Mouse (Mus musculus): ENCODE results near the gene Defa37.
"Not testable (repeated sequence)": the region's sequence is repeated elsewhere in the genome, so short reads cannot be mapped to it uniquely, and the experiment has no call there.

The Defa37 gene

GRCm38 (mm10) chr8:21565086-21565485 is at the start of gene Defa37:
Gene Defa37 (plus strand): TSS chr8:21565386.
- not testable (repeated sequence) for DNase-seq

GRCm38 (mm10) chr8:21528732-21529131 is 36.5 kb upstream of the Defa37 start, which contains the start of gene Defa32:
Gene Defa32 (plus strand): TSS chr8:21529032.
- not testable (repeated sequence) for DNase-seq

- DNase-seq: not testable (repeated sequence)
Measured at GRCm38 (mm10) chr8:21582706-21583105, 17.5 kb downstream of the Defa37 start, which contains the start of gene Defa28. Gene Defa28 (plus strand): TSS chr8:21583006.

- DNase-seq: not testable (repeated sequence)
Measured at GRCm38 (mm10) chr8:21594408-21594807, 29.2 kb downstream of the Defa37 start, which contains the start of gene Gm7861. Gene Gm7861 (minus strand): TSS chr8:21594508.
